Mouse (Mus musculus) midbrain, embryonic 10.5 days (tissue): Measurements from ENCODE around the gene Plppr3. TPM values are rescaled to one million over a fixed set of nuclear protein-coding genes. Genes with fewer than 3 reads are reported as not detected.
A peak's percentile ranks its signal among the peaks of the same experiment; 100 is the strongest.

Experiments used
- DNase-seq: peaks from one replicate; pipeline ENCODE4 v3.0.0-alpha.2; 2017; ENCODE audit warnings: low spot score
- H3K27ac ChIP-seq: fragments of 300-500 bp; sonication (generic); replicated peaks from 2 replicates; pipeline ENCODE4 v1.5.1; 2016; ENCODE audit warnings: mild to moderate bottlenecking
- H3K27me3 ChIP-seq: fragments of 300-500 bp; sonication (generic); 2 replicates; pipeline ENCODE4 v1.6.1; 2016; ENCODE audit warnings: low read depth, mild to moderate bottlenecking; ENCODE audit not compliant: poor library complexity, severe bottlenecking
- H3K36me3 ChIP-seq: fragments of 300-500 bp; sonication (generic); 2 replicates; pipeline ENCODE4 v1.6.1; 2016; ENCODE audit warnings: mild to moderate bottlenecking, moderate library complexity
- H3K4me1 ChIP-seq: fragments of 300-500 bp; sonication (generic); 2 replicates; pipeline ENCODE4 v1.6.1; 2016
- H3K4me3 ChIP-seq: fragments of 300-500 bp; sonication (generic); 2 replicates; pipeline ENCODE4 v1.5.1; 2016; ENCODE audit warnings: mild to moderate bottlenecking, moderate library complexity
- H3K9me3 ChIP-seq: fragments of 300-500 bp; sonication (generic); replicated peaks from 2 replicates; pipeline ENCODE4 v1.6.1; 2016; ENCODE audit warnings: mild to moderate bottlenecking
- WGBS: fragments of 180-500 bp; shearing (Covaris S2); methylation state at CpG from one replicate; pipeline ENCODE4 v1.1.7; 2016; 5-methylcytosine and 5-hydroxymethylcytosine counted together
- polyA plus RNA-seq: library from polyadenylated mRNA; unstranded; fragments of >200 nt; fragmentation: Nextera tagmentation; extraction: Ambion mirVana; gene quantifications from 2 replicates; pipeline ENCODE4 v1.2.1, GENCODE M21; 2016

The Plppr3 gene
- polyA plus RNA-seq, 1 experiment from 2014 or later = 110 TPM

- Histone ChIP-seq H3K36me3 (peaks cover 97% of the 10 kb centered on the region), H3K4me3 (peak overlapping the region; percentile 10; the same call in 1 of the 2 replicates), H3K9me3 (no peaks in the 10 kb centered on the region), H3K27ac (no peak overlapping the region), H3K27me3 (no peaks in the 10 kb centered on the region), H3K4me1 (peaks cover 42% of the 10 kb centered on the region)
- 93% methylated on average over 26 of the region's 26 CpGs for whole genome bisulfite sequencing
- DNase-seq = no peak
Measured at GRCm38 (mm10) chr10:79860079-79860911, 14.1 kb downstream of the Plppr3 start.

GRCm38 (mm10) chr10:79859116-79859515 lies 15.3 kb downstream of the Plppr3 start:
- DNase-seq = no peak
- Histone ChIP-seq H3K27me3 (no peaks in the 10 kb centered on the region), H3K27ac (no peak overlapping the region), H3K4me1 (peaks cover 35% of the 10 kb centered on the region), H3K9me3 (no peaks in the 10 kb centered on the region), H3K36me3 (peaks cover 85% of the 10 kb centered on the region), H3K4me3 (peak overlapping the region; percentile 20; the same call in 1 of the 2 replicates)
- 92% methylated on average over 11 of the region's 11 CpGs for WGBS

GRCm38 (mm10) chr10:79858416-79859074 lies 15.9 kb downstream of the Plppr3 start:
- Histone ChIP-seq H3K36me3 (peaks cover 79% of the 10 kb centered on the region), H3K9me3 (no peaks in the 10 kb centered on the region), H3K4me3 (peak overlapping the region; percentile 74; the same call in 1 of the 2 replicates), H3K27ac (no peak overlapping the region), H3K4me1 (peaks cover 39% of the 10 kb centered on the region), H3K27me3 (no peaks in the 10 kb centered on the region)
- no peak for DNase-seq
- 81% methylated on average over 17 of the region's 17 CpGs for WGBS

GRCm38 (mm10) chr10:79857894-79858293 lies 16.5 kb downstream of the Plppr3 start:
- H3K9me3 ChIP-seq = no peaks in the 10 kb centered on the region
- no peaks in the 10 kb centered on the region for H3K27me3 ChIP-seq
- no peak for DNase-seq
- H3K36me3 ChIP-seq = peaks cover 73% of the 10 kb centered on the region
- peaks cover 45% of the 10 kb centered on the region for H3K4me1 ChIP-seq
- no peak overlapping the region; the same call in 1 of the 2 replicates for H3K27ac ChIP-seq
- H3K4me3 ChIP-seq = peak overlapping the region; percentile 74; the same call in 1 of the 2 replicates
- WGBS = 94% methylated on average over 2 of the region's 2 CpGs

GRCm38 (mm10) chr10:79857452-79857811 lies 17.0 kb downstream of the Plppr3 start:
- Histone ChIP-seq H3K9me3 (no peaks in the 10 kb centered on the region), H3K4me3 (peak overlapping the region; percentile 74), H3K36me3 (peaks cover 68% of the 10 kb centered on the region), H3K27ac (no peak overlapping the region; the same call in 1 of the 2 replicates), H3K27me3 (no peaks in the 10 kb centered on the region), H3K4me1 (peaks cover 50% of the 10 kb centered on the region)
- 75% methylated on average over 4 of the region's 4 CpGs for WGBS
- DNase-seq = no peak

- no peaks in the 10 kb centered on the region for H3K27me3 ChIP-seq
- WGBS = 81% methylated on average over 7 of the region's 7 CpGs
- peak overlapping the region; percentile 74 for H3K4me3 ChIP-seq
- peaks cover 63% of the 10 kb centered on the region for H3K36me3 ChIP-seq
- DNase-seq = no peak
- peaks cover 56% of the 10 kb centered on the region for H3K4me1 ChIP-seq
- no peaks in the 10 kb centered on the region for H3K9me3 ChIP-seq
- H3K27ac ChIP-seq = peak overlapping the region; percentile 100
Measured at GRCm38 (mm10) chr10:79856704-79857451, 17.6 kb downstream of the Plppr3 start.

- 63% methylated on average over 6 of the region's 6 CpGs for WGBS
- no peak for DNase-seq
- Histone ChIP-seq H3K27ac (peak overlapping the region; percentile 100), H3K4me1 (peaks cover 62% of the 10 kb centered on the region), H3K9me3 (no peaks in the 10 kb centered on the region), H3K27me3 (no peaks in the 10 kb centered on the region), H3K4me3 (peak overlapping the region; percentile 74), H3K36me3 (peaks cover 57% of the 10 kb centered on the region)
Measured at GRCm38 (mm10) chr10:79856280-79856679, 18.2 kb downstream of the Plppr3 start.

- Histone ChIP-seq H3K27me3 (no peaks in the 10 kb centered on the region), H3K9me3 (no peaks in the 10 kb centered on the region), H3K4me3 (peak overlapping the region; percentile 74), H3K4me1 (peaks cover 66% of the 10 kb centered on the region), H3K36me3 (peaks cover 51% of the 10 kb centered on the region), H3K27ac (peak overlapping the region; percentile 100)
- 10% methylated on average over 10 of the region's 10 CpGs for WGBS
- no peak for DNase-seq
Measured at GRCm38 (mm10) chr10:79855558-79856184, 18.8 kb downstream of the Plppr3 start.

GRCm38 (mm10) chr10:79854801-79855541 lies 19.5 kb downstream of the Plppr3 start:
- H3K9me3 ChIP-seq = no peaks in the 10 kb centered on the region
- H3K4me3 ChIP-seq = peak overlapping the region; percentile 74
- no peaks in the 10 kb centered on the region for H3K27me3 ChIP-seq
- peak overlapping the region; percentile 100 for H3K27ac ChIP-seq
- peaks cover 46% of the 10 kb centered on the region for H3K36me3 ChIP-seq
- H3K4me1 ChIP-seq = peaks cover 73% of the 10 kb centered on the region
- DNase-seq = peak; percentile 83
- WGBS = under 1% methylated on average over 83 of the region's 83 CpGs

GRCm38 (mm10) chr10:79853860-79854795 lies 20.3 kb downstream of the Plppr3 start, which contains the start of gene Ptbp1:
Gene Ptbp1, plus strand, starts transcription at chr10:79854427.
- peak; percentile 100 for DNase-seq
- Histone ChIP-seq H3K36me3 (peaks cover 39% of the 10 kb centered on the region), H3K4me1 (peaks cover 73% of the 10 kb centered on the region), H3K27ac (peak within 1 kb of the TSS; percentile 100), H3K4me3 (peak within 1 kb of the TSS; percentile 74), H3K9me3 (no peaks in the 10 kb centered on the region), H3K27me3 (no peaks in the 10 kb centered on the region)
- under 1% methylated on average over 75 of the region's 75 CpGs for WGBS

- DNase-seq = peak; percentile 80
- Histone ChIP-seq H3K27ac (peak overlapping the region; percentile 100), H3K27me3 (no peaks in the 10 kb centered on the region), H3K36me3 (peaks cover 32% of the 10 kb centered on the region), H3K4me1 (peaks cover 68% of the 10 kb centered on the region), H3K4me3 (peak overlapping the region; percentile 74), H3K9me3 (no peaks in the 10 kb centered on the region)
- under 1% methylated on average over 15 of the region's 15 CpGs for WGBS
Measured at GRCm38 (mm10) chr10:79853392-79853791, 21.0 kb downstream of the Plppr3 start.
